Mouse (Mus musculus) erythroblast, adult 5-6 weeks (primary cell): ENCODE measurements at regions not wholly inside any gene's neighbourhood (a gene's known extent, or its start where the extent isn't known, plus 50 kb on each side); places are given as distances from the start of the nearest gene placed in this dataset.

ENCODE experiments used
- ATAC-seq: replicated peaks from 2 replicates; pipeline ENCODE4 v1.8.0; 2016; ENCODE audit warnings: moderate number of reproducible peaks, mild to moderate bottlenecking, moderate TSS enrichment, inconsistent platforms; ENCODE audit not compliant: poor library complexity, low FRiP score, severe bottlenecking

GRCm38 (mm10) chr3:148465456-148465855, 524.9 kb downstream of the Adgrl2 start:
- ATAC-seq: no peak

GRCm38 (mm10) chr3:148462791-148463190, 527.6 kb downstream of the Adgrl2 start:
- ATAC-seq: no peak

- ATAC-seq: no peak
Observed at GRCm38 (mm10) chr3:148448888-148449287, 541.5 kb downstream of the Adgrl2 start.

GRCm38 (mm10) chr3:148448465-148448864, 541.9 kb downstream of the Adgrl2 start:
- no peak for ATAC-seq

GRCm38 (mm10) chr3:148446845-148447244, 543.5 kb downstream of the Adgrl2 start:
- no peak for ATAC-seq

- ATAC-seq: no peak
Observed at GRCm38 (mm10) chr3:148443012-148443411, 547.3 kb downstream of the Adgrl2 start.

- ATAC-seq: no peak
Observed at GRCm38 (mm10) chr3:148434033-148434432, 556.3 kb downstream of the Adgrl2 start.

GRCm38 (mm10) chr3:148429012-148429865, 561.1 kb downstream of the Adgrl2 start:
- ATAC-seq: no peak

- ATAC-seq: no peak
Observed at GRCm38 (mm10) chr3:148424089-148424488, 566.3 kb downstream of the Adgrl2 start.

- ATAC-seq: no peak
Observed at GRCm38 (mm10) chr3:148423383-148423782, 567.0 kb downstream of the Adgrl2 start.

- no peak for ATAC-seq
Observed at GRCm38 (mm10) chr3:148422720-148423119, 567.6 kb downstream of the Adgrl2 start.

- no peak for ATAC-seq
Observed at GRCm38 (mm10) chr3:148422205-148422604, 568.1 kb downstream of the Adgrl2 start.

- no peak for ATAC-seq
Observed at GRCm38 (mm10) chr3:148420303-148420702, 570.1 kb downstream of the Adgrl2 start.

GRCm38 (mm10) chr3:148419462-148420074, 570.8 kb downstream of the Adgrl2 start:
- no peak for ATAC-seq

- ATAC-seq: no peak
Observed at GRCm38 (mm10) chr3:148418067-148418466, 572.3 kb downstream of the Adgrl2 start.

GRCm38 (mm10) chr3:148415443-148415842, 574.9 kb downstream of the Adgrl2 start:
- ATAC-seq: no peak

GRCm38 (mm10) chr3:148413027-148413426, 577.3 kb downstream of the Adgrl2 start:
- ATAC-seq: no peak

- no peak for ATAC-seq
Observed at GRCm38 (mm10) chr3:148412191-148412590, 578.2 kb downstream of the Adgrl2 start.

GRCm38 (mm10) chr3:148398349-148398748, 592.0 kb downstream of the Adgrl2 start:
- no peak for ATAC-seq

GRCm38 (mm10) chr3:148387550-148387949, 602.8 kb downstream of the Adgrl2 start:
- no peak for ATAC-seq

- no peak for ATAC-seq
Observed at GRCm38 (mm10) chr3:148385712-148386111, 604.6 kb downstream of the Adgrl2 start.
